Mouse (Mus musculus): ENCODE data around the gene Zfp326. TPM values are rescaled to one million over a fixed set of nuclear protein-coding genes. Genes with fewer than 3 reads are reported as not detected.

Zfp326 gene
- polyA plus RNA-seq, 1 experiment from 2014 or later, result 24.8 TPM

Other genes with a start within 250 kb of the Zfp326 start
- gene Lrrc8d, start 176.6 kb upstream of the Zfp326 start, polyA plus RNA-seq (2015; fragmentation: Nextera tagmentation; extraction: Ambion mirVana), result 8.3 and 9.6 TPM in 2 replicates